Mouse (Mus musculus) lung, adult 18-20 months (tissue): ENCODE measurements at regions not wholly inside any gene's neighbourhood (a gene's known extent, or its start where the extent isn't known, plus 50 kb on each side); places are given as distances from the start of the nearest gene placed in this dataset.
"Not testable (repeated sequence)": the region's sequence is repeated elsewhere in the genome, so short reads cannot be mapped to it uniquely, and the experiment has no call there.

ENCODE experiments used
- DNase-seq, 2 experiments: peaks; one replicate each; pipeline ENCODE4 v3.0.0; 2022; ENCODE audit warnings: mixed read lengths in 2 of 2

DNA sequence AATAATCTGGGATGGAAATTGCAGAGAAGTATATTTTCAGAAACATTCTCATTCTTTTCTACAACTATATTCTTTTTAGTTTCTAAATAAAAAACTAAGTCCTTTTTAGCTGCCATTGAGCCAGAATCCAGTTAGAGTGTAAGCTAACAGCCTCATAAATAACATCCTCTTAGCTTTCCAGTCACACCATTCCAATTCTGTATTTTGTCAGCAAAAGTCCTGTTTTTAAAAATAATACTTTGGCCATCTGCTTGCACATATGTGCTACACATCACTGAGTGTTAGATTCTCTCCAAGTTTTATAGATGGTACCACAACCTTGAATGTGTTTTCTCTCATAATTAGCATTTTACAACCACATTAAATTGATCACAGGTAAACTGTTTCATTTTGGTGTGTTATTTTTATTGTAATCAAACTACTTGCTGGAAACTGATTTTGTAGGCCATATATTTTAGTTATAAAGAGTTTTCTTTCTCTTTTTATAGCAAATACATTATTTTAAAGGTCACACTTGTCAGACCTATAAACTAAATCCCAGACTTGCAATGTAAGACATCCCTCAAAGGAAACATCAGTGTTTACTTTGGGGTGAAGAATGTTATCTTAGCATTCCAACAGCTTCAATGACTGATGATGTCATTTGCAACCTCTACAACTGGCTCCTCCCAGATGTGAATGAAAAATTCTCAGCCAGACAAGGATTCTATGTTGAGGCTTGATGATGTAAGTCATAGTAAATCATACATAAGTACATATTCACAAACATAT, 1878.9 kb upstream of the Flrt2 start:
- no peak for DNase-seq

DNA sequence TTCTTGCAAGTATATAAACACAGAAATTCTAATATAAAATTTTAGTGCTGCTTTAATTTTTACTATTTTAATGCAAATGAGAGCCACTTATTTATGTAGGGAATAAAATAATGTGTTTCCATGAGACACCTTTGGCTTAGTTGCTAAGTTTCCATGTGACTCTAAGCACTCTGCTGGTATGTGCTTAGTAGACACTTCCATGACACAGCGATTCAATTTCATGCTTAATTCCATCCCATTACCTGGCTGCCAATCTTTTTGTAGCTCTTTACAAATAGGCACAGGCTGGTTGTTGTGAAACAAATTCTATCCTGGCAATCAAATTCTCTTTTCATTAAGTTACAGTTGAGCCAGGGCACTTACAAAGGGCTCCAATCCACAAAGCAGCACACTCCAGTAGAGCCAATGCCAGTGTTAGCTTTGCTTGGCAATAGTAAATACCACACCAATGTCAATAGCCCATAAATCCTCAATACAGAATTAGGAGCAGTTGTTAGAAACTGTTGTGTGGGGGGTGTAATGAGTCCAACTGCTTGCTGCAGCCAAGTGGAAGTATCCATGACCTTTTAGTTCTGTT, 1841.0 kb upstream of the Flrt2 start:
- peak in 1 of 2 experiments; percentile 7 for DNase-seq

DNA sequence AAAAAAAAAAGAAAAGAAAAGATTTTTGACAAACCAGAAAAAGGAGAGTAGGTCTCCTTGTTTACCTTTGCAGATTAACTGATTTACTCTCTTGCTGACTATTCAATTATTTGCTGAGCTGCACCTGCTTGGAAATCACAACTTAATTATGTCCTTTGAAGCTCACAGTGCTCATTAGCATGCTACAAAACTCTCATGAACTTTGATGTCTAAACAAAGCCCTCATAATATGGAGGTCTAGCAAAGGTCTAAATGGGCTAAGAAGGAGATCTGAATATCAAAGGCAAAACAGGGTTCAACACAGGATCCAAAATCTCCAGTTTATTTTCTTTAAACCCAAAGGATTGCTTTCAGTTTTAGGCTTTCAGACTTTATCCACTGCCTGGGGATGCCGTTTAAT, 1840.4 kb upstream of the Flrt2 start:
- DNase-seq: no peak

DNA sequence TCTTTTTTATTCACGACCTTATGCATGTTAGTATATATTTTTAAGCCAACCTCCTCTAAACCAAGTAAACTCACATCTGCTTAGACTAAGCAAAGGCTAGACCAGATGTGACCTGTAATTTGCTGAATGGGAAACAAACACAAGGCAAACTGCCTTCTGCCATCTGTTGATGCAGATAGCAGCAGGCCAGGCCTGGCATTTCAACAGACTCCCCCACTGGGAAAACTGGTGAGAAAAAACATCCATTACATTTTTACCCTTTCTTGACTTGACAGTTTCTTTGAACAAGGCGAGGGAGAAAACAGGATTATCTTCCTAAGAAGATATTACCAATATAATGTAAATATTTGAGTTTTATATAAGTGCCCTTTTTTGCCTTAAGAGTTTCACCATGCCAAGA, 1806.1 kb upstream of the Flrt2 start:
- DNase-seq: no peak

DNA sequence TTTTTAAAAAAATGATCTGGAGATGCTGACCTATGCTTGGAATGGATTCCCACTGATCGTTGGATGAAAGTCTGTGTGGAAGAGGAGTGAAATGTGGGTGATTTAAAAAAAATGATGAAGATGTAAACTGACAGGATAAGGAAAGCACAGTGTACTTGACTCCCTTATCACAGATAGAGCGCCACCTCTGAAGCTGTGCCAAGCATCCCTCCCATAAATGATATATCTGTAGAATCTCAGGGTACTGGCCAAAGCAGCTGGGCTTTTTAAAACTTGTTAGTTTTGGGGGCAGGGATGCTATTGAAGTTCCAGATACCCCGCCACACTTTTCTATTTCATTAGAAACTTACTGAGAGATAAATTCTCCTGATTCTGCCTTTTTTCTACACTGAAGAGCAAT, 1801.9 kb upstream of the Flrt2 start:
- DNase-seq: no peak

DNA sequence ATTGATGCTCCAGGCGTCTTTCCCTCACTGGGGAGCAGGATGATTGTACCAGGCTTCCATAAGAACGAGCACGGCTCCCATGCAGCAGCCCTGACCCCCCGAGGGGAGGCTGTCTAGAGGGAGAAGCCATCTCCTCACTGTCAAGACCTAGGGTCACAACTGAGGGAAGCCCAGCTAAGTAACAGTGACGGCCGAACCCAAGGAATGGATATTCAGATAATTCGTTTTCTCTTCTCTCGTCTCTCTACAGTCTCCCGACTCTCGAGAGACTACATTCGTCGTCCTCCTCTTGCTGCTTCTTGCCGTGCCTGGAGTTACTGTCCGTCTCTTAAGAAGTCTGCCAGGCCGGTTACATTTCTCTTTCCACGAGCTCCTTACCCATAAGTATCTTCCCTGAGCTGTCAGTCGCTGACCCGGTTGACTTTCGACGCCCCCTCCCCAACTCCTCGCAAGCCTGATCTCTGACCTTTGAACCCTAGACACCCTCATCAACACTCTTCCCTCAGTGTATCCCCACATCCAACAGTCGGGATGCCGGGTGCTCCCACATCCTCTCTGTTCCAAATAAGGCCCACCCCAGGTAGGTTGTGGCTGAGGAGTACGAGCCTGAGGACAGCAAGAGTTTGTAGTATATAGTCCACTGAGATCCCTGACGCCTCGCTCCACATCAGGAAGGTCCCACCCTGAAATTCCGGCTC, 1763.3 kb upstream of the Flrt2 start:
- not testable (repeated sequence) for DNase-seq

DNA sequence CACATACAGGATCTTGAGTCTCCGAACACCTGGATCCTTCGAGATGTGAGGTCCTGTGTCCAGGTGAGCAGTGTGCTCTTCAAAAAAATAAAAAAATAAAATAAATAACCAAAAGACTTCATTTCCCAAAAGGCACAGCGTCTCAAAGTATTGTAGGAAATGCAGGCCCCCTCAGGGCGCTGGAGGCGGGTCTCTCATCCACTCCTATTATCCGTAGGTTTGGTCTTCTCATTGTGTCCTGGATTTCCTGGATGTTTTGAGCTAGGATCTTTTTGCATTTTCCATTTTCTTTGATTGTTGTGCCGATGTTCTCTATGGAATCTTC, 1762.8 kb upstream of the Flrt2 start:
- not testable (repeated sequence) for DNase-seq

DNA sequence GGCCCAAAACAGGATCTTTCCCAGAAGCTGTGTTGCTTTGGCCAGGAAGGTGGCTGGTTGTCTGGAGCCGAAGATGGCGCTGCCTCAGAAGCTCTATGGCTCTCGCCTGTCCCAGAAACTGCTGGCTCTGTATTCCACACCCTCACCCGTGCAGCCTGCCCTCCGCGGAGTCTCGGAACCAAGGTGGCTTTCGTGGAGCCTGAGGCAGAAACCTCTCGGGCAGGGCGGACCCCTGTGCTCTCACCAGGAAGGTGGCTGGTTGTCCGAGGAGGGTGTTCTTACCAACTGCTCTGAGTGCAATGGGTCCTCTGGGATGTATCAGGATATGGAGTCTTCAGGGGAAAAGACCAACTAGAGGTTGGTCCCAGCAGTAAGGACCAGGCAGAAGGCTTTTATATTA, 1761.8 kb upstream of the Flrt2 start:
- not testable (repeated sequence) for DNase-seq

DNA sequence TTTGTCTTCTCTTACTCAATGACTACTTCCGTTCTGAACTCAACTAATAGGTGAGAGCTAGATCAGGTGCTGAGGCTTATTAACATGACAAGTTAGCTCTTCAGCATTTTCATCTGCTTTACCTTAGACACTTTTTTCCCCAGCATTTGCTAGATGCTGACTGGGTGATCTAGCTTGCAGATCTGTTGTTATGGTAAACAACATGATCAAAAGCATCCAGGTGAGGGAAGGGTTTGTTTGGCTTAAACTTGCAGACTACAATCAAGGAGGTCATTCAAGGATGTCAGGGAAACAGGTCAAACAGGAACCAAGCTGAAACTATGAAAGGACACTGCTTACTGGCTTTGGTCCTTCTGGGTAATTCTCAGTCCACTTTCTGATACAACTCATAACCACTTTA, 1731.2 kb upstream of the Flrt2 start:
- no peak for DNase-seq

DNA sequence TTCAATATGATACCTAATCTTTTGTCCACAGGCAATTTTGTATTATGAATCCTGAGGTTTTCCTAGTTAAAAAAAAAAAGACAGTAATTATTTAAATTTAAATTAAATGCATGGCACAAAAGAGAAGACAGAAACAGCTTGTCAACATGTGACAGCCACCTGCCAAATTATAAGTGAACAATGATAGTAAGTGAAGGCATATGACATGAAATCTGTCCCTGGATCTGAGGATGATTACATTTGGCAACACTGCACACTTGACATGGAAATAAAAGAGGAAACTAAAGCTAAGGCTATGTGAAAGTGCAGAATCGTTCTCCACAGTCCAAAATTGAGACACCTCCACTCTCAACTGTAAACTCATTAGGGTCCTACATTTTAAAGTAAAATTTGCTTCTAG, 1710.7 kb upstream of the Flrt2 start:
- DNase-seq: no peak

DNA sequence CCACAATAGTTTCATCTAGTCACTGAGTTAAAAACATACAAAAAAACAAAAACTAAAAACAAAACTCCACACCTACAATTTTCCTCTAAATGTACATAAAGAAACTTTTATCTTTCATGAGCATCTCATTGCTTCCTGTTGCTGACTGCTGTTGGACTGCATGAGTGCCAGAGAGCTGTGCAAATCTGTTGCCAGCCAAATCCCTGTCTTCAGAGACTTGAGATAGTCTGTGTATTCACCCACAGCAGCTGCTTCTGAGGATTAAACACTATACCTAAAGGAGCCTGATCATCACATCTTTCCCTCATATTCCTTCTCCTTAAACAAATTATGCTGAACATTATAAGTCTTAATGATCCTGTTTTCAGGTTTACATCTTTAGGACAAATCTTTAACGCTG, 1700.5 kb upstream of the Flrt2 start:
- DNase-seq: no peak

DNA sequence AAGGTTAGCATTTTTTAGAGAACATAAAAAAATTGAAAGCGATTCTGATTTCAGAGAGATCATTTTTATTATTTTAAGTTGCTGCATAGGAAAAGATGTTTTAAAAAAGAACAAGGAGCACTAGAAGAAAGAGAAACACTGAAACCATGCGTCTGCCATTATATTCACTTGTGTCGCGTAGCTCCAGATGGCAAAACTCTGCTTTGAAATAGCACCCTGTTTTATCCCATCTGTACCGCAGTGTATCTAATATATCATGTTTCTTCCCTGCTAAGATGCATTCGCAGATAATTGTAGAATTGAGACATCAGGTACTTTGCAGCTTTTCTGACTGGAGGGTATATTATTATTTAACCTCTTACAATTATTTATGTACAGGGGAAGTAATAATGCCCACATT, 1698.2 kb upstream of the Flrt2 start:
- no peak for DNase-seq

DNA sequence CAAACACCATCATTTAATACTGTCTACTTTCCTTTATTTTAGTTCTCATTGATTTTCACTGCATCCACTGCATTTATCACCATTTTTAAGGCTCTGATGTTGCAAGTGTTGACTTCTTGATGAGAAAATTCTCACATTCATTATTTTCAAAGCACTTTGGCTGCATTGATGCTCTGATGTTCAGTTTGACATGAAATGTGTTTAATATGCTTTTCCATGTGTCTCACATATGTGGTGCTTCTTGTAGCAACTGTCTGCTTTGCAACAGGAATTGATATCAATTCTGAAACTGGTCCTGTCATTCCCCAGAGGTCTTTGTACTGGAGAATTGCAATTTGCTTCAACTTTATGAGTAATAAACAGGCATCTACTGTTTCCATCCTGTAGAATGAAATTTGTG, 1676.1 kb upstream of the Flrt2 start:
- no peak for DNase-seq

DNA sequence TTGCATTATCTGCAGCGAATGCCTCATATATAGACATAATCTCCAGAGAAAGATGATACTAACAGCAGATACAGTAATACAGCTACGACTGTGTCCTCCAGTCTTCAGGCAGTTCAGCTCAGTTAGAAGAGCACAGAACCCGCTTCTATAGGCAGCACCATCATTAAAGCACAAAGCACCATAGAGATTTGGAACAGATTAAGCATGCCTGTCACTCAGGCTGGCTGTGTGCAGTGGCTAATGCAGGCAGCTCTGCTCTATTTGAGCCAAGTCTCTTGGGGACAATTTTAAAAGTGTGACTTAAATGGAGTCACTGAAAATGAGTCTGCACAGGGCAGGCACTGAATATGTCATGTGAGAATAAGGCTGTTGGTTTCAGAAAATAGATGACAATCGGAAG, 1660.7 kb upstream of the Flrt2 start:
- DNase-seq: no peak

DNA sequence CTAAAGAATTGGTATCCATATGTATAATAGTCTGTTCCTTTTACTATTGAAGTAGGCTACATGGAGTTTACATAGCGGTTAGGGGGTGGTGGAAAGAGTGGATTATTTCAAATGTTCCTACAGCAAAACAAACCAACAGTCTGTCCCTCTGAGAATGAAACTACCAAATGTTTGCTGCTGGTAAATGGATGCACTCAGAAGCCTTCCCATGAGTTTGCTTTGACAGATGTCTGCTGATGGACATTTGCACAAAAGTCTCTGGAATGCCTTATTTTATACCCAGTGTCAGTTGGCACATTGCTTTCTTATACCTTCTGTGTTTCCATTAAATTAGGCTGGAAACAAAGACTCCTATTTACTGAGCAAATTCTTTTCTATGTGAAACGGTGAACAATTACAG, 1644.1 kb upstream of the Flrt2 start:
- no peak for DNase-seq

DNA sequence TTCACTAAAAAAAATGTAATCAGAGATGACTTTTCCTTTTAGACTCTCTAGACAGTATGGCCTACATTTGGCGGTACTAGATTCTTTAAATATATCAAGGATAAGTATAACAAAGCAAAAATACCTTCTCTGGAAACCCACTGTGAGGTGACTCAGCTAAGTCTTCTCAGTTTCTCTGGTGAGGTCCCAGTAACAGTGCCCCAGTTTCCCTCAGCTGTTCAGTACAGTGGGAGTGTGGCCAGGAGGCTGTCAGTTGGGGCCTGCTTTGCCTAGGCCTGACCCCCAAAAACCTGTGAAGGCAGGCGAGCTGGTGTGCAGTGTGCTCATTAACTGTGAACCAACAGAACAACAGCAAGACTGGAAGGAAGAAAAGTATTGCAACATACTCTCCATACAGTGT, 1634.3 kb upstream of the Flrt2 start:
- no peak for DNase-seq

DNA sequence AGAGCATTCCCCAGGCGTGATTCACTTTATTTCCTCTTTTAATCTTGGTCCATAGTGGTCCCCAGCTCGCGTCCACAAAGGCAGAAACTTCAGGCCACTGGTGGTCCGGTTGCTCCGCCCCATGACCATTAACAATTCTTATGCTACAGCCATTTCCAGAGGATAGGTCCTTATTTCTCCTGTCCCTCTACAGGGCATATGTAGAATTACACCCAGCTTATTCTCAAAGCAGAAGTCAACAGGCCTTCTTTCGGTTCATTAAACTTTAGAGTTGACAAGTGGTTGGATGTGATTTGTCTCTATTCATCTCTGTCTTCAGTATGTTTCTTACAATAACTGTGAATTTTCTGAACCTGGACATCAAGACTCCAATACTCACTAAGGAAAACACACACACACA, 1632.4 kb upstream of the Flrt2 start:
- DNase-seq: no peak

DNA sequence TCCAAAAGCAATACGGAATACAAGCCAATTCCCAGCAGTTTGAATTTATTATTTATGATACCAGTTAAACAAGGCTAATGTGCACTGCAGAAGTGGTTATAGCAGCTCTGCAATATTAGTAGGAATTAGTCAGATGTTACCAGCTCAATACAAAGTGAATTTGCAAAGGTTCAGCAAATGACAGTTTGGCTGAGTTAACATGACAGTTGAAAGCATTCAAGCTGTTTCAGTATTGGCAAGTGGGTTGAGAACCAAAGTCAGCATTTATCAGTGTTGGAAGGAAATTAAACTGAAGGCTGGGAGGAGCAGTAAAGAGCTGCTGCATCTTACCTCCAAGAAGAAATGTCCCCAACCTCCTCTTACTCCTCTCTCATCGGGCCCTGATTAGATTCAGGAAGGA, 1631.7 kb upstream of the Flrt2 start:
- no peak for DNase-seq

DNA sequence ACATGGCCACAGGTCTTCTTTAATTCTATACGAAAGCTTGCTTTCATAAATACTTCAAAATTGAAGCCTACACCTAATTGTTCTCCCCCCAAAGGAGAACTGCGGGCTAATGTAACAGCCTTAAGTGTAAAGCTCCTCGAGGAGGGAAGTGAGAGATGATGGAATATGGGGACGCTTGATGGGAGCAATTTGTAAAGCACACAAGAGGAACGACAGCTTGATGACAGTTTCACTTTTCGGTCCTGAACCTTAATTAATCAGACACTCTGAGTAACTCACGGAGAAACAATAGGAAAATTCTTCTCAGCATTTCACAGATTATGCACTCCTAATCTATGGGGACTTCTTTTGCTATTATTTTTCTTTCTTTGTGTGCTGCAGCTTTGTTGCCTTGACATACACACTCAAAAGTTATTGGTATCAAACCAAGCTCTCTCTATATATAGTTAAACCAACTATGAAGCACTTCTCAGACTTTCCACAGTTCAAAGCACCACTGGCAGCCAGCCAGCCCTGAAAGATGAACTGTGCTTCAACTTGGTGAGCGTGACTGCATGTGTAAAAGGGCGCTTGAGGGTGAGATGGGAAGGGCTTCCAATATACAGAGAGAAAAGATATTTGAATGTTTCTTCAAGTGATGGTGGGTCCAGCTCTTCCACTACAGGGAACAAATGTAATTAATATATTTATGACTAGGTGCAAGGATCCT, 1625.4 kb upstream of the Flrt2 start:
- DNase-seq: no peak

DNA sequence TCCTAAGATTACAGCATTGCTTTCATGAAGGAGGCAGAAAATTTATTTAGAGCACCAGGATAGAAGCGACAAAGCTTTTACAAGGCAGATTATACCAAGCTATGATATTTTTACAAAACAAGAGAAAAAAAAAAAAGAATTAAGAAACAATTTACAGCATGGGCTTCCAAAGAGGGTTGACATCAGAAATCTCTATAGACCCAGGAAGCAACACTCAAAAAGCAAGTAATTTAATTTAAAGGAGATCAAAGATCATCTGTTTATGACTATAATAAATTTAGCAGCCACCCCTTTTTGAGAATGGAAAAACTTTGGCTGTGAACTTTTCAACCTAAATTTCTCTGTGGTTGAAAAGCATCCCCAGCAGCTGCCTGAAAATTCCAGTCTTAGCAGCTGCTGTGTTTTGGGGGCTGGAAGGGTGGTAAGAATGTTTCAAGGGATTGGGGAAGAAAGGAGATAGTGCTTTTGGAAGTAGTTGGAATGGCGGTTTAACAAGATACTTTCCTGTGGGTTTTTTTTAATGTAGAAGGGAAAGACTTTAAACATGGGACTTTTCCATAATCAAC, 1621.0 kb upstream of the Flrt2 start:
- DNase-seq: no peak

DNA sequence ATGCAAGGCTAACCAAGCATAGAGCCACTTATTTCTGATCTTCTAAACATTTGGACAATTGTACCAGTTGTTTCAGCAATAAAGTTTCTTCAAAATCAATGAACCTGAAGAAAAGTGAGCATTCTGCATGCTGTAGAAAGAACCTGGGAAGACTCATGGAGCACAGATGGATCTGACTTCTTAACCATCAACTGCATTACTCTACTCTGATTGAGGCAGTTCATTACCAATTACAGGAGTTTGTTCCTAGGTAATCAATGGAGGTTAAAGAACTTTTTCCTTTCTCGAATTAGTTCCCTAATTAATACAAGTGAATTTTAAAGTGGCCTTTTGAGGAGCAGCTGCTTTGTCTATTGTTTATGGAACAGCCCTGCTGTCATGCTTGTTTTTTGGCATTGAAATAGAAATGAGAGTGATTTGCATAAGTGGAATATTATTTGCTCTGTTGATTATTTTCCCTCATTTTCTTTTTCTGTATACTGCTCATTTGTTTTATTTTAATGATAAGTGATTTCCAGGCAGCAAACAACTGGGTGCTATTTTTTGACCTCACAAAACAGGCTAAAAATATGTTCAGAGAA, 1586.4 kb upstream of the Flrt2 start:
- DNase-seq: no peak

DNA sequence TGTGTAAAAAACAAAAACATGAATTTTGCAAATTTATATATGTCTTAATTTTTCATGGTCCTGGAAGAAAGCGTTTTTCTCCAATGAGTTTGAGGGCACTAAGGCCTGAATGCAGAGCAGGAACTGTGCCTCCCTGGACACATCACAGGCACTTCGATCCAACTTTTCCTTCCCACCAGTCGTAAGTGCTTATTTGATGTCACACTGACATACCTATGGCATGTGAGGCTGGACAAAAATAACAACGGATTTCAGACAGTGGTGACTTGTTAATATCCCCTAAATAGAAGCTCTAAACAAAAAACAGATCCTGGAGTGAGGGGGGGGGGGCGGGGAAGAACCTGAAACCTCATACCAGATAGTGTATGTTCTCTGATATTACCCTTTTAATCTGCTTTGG, 1541.9 kb upstream of the Flrt2 start:
- no peak for DNase-seq
